Mouse (Mus musculus) kidney, adult 8-10 months (tissue): ENCODE measurements around the gene Spef2.
"Not testable (repeated sequence)": the region's sequence is repeated elsewhere in the genome, so short reads cannot be mapped to it uniquely, and the experiment has no call there.

Experiments used
- DNase-seq, 2 experiments: peaks; one replicate each; pipeline ENCODE4 v3.0.0; 2022

Gene Spef2

DNA sequence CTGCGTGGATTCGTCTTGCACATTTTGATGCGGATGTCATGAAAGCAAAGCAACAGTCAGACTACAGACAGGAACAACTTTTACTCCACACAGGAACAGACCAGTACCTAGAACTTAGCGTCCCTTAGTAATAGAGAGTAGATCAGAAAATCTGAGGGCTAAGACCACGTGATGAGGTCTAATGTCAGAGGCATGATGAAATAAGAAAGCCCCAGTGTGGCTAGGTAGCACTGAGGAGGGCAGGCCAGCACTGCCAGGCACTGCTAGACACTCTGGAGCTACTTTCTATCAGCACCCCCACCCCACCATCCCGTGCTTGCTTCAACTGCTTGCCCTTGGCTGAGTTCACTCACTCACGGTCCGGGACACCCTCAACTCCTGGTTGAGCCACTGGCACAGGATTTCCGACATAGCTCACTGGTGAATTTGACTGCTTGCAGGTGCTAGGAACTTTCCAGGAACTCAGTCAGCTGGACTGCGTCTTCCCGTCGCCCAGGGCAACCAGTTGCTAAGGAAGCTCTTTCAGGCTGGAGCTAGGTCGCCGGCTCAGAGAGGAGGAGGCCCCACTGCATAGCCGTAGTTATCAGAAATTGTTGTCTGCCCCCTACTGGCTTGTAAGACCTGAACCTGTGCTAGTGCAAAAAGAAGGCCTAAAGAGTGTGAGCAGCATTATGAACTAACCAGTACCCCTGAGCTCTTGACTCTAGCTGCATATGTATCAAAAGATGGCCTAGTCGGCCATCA, at the start of gene Spef2:
Spef2 (minus strand) TSS at position 510 of the 744 bp plus-strand sequence.
- peak; percentile 62 to 72 for DNase-seq

DNA sequence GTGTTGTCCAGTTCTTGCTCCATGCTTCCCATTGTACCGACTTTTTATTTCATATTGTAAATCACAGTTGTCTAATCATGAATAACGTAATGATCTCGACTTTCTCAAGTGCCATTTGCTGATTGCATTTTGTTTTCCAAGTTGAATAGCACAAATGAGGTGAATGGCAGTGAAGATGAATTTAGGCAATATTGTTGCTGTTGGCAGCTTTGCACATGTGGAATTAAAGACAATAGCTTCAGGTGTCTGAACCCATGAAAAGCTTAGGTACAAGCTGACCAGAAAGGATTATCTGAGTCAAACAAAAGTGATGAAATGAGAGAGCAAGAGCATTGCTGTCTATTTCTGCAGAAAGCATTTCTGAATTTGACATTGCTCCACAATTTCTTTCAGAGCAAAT, 45.5 kb upstream of the Spef2 start:
- no peak for DNase-seq

DNA sequence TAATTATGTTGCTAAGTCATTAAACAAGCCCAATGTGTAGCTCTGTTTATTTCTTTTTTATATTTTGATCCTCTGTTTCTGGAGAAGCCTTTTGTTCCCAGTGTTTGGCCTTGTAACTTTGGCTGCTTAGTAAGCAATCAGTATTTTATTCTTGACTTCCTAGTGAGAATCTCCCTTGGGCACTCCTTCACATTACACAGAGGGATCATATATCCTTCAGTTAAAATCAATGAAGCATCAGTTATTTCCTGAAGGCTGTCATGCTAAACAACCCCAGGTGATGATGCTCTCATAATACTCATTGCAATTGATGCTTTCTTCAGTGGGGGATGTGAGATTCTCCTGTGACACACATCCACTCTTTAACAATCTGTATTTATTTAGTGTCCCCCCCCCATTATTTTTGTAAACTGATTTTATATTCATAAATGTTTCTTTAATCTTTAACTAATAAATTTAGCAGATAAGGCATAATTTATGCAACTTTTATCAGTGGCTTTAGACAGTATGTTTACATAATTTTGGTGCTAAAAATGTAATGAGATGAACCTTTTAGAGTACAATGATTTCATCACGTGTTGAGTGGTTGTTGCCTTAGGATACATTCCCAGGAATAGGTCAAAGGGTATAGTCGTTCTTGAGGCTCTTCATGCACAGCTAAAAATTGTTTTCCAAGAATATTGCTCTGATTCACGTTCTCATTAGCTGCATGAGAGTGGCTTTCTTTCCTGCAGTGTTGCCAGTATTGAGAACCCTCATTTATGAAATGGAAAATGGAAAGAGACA, 39.8 kb upstream of the Spef2 start:
- DNase-seq, result no peak

- not testable (repeated sequence) for DNase-seq
Measured at GRCm38 (mm10) chr15:9774222-9775142, 25.8 kb upstream of the Spef2 start.

- DNase-seq, result no peak
Measured at GRCm38 (mm10) chr15:9768184-9768918, 19.7 kb upstream of the Spef2 start.

DNA sequence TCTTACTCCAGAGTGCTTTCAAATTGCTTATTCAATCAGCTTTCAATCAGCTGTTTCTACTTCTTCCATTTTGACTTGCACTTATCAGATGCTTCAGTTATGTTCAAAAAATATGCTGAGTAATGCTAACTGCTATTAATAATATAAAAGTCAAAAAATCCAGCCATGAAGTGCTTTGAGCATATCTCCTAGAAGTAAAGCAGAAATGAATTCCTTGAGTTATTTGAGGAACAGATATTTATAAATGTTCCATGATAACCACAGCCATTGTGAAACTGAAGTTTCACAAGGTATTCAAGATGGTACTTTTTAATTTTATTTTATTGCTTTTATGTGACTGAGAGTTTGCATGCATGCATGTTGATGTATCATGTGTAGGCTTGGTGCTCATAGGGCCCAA, 18.4 kb upstream of the Spef2 start:
- no peak for DNase-seq

GRCm38 (mm10) chr15:9750966-9751365, 2.3 kb upstream of the Spef2 start:
- DNase-seq, result no peak

DNA sequence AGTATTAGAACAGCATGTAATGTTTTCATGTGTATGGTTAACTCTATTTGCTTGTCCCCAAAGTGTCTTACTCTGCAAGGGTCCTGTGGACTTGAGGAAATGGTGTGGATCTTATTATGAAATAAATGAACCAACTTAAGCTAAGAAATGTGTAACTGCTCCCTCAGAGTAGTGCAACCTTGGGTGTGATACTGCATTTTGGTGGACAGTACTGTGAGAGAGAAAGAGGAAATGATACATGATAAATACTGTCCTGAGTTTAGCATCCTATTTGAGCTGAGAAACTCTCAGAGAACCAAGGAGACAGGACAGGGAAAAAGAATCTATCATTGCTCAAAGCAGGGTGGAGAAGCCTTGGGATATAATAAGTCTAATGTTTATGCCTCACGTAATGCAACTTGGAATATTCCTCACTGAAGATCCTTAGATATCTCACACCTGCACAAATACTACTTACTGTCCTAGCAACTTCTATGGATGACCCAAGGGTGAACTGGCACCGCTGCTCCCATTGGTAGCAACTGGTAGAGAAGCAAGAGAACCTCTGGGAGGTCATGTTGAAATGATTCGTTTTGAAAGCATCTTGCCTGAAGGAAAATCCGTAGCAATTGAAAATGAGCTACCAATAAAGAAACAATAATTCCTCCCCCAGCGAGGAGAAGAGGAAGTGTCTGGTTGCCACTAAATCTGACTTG, 1.1 kb downstream of the Spef2 start:
- no peak for DNase-seq

- no peak for DNase-seq
Measured at GRCm38 (mm10) chr15:9742172-9742571, 6.5 kb downstream of the Spef2 start.

DNA sequence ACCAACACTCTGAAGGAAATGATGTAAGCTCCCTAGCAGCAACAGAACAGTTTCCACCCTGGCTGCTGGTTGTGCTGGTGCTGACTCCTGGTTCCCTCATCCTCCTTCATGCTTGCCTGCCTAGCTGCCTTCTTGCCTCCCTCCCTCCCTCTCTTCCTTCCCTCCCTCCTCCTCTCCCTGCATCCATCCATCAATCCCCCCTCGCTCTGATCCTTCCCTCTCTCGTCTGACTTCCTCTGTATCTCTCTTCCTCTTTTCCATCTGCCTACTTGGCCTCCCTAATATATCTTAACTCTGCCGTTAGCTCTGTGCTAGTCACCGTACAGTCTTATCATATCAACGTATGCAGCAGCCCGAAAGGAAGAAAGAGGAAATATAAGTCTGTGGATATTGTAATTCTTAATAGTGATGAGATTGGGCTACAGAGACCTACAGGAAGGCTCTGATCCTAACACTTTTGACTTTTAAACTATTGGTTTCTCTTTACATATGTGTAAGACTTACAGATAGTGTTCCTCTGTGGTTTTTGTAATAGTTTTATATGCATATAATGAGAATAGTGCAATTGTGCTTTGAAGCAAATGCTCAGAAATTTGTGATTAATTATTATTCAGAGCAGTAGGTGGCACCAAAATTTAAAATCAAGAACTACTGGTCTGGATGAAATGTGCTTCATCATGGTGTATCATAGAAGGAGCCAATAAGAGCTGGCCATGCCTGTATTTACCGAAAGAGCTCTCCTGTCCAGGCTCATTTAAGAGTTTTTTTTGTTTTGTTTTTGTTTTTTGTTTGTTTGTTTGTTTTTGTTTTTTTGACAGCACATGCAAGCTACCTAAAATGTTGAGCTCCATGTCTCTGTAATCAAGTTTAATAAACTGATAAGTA, 33.9 kb downstream of the Spef2 start:
- no peak for DNase-seq

DNA sequence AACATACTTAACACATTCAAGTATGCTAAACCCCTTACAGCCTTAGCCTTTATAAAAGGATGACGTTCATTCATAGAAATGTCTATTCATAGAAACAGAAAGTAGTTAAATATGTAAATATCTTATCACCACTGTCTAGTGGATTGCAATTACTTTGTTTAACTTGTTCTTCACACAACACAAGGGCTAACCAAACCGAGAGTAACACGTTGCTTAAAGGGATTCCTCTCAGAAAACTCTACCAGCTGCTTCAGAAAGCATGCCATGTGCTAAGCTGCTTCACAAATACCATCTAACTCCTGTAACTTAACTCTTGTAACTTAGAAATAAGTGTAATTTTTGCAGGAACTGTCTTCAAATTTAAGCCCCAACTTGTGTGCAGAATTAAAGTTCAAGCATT, 35.0 kb downstream of the Spef2 start:
- DNase-seq, result no peak

- DNase-seq, result no peak
Measured at GRCm38 (mm10) chr15:9710330-9710729, 38.3 kb downstream of the Spef2 start.

- no peak for DNase-seq
Measured at GRCm38 (mm10) chr15:9705830-9706450, 42.7 kb downstream of the Spef2 start.

- no peak for DNase-seq
Measured at GRCm38 (mm10) chr15:9701845-9702244, 46.8 kb downstream of the Spef2 start.

DNA sequence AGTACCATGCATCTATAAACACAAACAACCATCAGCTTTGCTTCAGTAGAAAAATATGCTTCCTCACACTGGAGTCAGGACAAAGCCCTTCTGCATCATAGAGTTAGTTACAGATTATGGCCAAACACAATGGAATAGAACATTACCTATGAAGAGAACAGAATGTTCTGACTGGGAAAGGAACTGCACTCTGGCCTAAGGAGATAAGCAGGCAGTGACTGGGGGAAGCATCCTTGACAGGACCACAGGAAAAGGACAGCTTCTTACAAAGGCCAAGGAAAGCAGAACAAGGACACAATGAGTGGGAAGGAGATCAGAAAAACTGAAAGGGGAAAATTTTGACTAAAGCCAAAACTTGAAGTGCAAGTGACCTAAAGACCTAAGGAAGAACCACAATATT, 56.9 kb downstream of the Spef2 start:
- no peak for DNase-seq

DNA sequence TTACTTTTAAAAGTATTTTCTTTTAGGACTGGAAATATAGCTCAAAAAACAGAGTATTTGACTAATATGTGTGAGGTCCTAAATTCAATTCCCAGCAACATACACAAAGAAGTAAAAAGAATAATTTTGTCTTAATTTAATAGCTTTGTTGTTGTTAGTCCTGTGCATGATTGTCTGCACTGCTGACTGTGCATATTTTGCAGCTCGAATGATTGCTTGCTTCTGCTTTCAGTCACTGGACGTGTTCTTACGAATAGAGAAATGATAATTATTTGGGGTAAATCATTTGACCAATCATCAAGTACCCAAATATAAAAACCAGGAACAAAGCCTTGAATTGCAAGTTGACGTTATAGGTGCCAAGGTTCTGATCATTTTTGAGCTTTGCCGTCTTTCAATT, 57.8 kb downstream of the Spef2 start:
- no peak for DNase-seq

GRCm38 (mm10) chr15:9690436-9690835, 58.2 kb downstream of the Spef2 start:
- DNase-seq, result no peak

- DNase-seq, result no peak
Measured at GRCm38 (mm10) chr15:9683485-9683884, 65.2 kb downstream of the Spef2 start.

GRCm38 (mm10) chr15:9677343-9678036, 71.2 kb downstream of the Spef2 start:
- no peak for DNase-seq

GRCm38 (mm10) chr15:9668575-9668974, 80.1 kb downstream of the Spef2 start:
- no peak for DNase-seq
